Mouse (Mus musculus) heart, postnatal 25 days (tissue): ENCODE measurements around the gene Catsper4. TPM values are rescaled to one million over a fixed set of nuclear protein-coding genes. Genes with fewer than 3 reads are reported as not detected.

Experiments
- DNase-seq: peaks from one replicate; pipeline ENCODE4 v3.0.0; 2022; ENCODE audit warnings: low spot score
- intact Hi-C: fragments of 180-260 bp; cut with DNase I; formaldehyde crosslinking; loops from one replicate; pipeline ENCODE4 v1.15.1; 2025
- total RNA-seq, 2 experiments: library from RNA; stranded (reverse); gene quantifications; 2 replicates each; pipeline ENCODE4 v1.2.3; 2021

Catsper4 gene
- total RNA-seq, 2 experiments from 2014 or later, result not detected

DNA sequence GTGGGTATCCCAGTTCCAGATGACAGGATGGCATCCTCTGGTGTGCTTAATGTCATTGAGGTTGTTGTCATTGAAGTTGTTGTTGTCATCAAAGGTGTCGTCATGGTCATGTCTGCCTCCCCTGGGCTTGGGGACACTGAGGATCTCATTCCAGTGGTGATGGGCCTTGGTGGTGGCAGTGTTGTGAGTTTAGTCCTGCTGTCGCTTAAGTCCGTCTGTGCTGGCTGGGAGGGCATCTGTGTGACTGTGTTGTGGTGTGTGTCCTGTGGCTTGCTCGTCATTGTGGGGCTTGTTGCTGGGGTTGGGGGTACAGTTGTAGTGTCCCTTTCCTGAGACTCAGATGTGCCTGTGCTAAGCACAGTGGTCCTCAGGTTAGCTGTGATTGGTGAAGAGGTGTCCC, 24.3 kb downstream of the Catsper4 start, which contains the start of gene Gm7534:
TSS of gene Gm7534 (minus strand) at position 101 of the 400 bp plus-strand sequence.
- intact Hi-C loops, result no loop called here
- no peak for DNase-seq

DNA sequence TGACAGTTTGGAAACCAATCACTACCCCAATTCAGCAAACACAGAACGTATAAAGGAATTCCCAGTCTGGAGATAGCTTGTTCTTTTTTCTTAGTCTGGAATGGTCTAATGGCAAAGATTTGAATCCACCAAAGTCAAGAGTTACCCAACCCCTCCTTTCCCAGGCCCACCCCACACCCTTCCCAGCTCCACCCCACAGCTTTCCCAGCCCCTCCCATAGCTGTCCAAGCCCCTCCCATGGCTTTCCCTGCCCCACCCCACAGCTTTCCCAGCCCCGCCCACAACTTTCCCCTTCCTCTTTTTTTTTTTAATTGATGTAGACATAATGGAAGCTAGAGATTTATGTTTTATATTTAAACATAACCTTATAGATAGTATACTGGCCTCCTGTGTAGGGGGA, 27.8 kb downstream of the Catsper4 start:
- intact Hi-C loops, result no loop called here
- no peak for DNase-seq

DNA sequence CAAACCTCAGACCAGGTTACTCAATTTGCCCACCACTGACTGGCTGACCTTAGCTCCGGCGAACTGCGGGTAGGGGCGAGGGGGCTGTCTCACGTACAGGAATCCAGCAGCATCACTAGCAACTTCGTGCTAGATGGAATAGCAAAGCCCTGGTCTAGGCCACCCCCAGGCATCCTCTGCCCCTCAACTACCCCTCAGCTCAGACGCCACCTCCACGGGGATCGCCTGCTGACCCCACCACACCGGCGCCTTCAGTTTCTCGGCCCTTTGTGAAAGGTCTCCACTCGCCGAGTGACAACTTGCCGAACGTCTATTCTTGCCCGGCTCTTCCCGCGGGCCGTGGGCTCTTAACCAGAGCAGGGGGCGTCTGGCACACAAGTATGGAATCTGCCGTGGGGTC, 40.9 kb downstream of the Catsper4 start:
- intact Hi-C loops, result loop anchor here (2.0 to 5.0 kb wide), 4 partner anchors 63 to 206 kb away; partner anchors contain the start of gene Pdik1l
- DNase-seq, result no peak

DNA sequence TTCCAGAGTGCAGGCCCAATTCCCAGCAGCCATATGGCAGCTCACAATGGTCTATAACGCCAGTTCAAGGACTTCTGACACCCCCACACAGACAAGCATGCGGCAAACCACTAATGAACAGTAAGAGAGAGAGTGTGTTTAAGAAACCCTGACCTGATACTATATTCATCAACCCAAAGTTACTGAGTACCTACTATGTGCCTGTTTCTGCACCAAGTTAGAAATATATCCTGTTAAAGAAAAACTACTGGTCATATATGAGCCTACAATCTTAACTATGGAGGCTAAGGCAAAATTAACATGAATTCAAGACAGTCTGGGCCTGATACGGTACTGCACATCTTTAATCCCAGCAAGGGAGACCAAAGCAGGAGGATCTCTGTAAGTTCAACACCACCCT, 41.6 kb downstream of the Catsper4 start:
- intact Hi-C loops, result loop anchor here (5.0 kb wide), 2 partner anchors 82 to 207 kb away; no protein-coding TSS in a partner anchor
- no peak for DNase-seq

DNA sequence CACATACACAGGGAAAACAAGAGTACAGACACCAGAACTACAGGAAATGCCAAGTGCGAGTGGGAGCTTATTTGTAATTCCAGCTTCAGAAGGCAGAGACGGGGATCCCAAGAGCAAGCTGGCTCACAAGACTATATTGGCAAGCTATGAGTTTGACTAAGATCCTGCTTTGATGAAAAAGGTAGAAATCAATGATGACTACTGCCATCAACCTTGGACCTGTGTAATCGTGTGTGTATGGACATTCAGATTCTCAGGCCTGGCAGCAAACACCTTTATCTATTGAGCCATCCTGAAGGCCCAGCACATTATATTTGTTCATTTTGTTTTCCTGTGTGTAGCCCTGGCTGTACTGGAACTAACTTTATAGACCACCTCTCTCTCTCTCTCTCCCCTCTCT, 43.5 kb downstream of the Catsper4 start:
- intact Hi-C loops, result no loop called here
- DNase-seq, result no peak

DNA sequence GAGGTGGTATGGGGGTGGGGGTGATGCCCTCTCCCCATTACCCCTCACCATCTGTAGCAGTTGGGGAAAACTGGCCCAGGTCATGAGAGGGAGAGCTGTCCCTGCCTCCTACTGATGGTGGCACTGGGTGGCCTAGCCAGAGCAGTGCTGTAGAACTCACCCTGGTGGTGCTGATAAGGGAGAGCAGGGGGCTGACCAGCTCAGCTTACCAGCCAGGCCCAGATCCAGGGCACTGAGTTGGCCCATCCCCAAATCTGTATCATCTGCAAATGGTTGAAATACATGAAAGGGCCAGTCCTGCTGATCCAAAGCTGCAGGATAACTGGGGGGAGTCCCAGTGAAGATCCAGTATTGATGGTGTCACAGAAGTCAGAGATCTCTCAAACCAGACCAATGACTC, 45.4 kb downstream of the Catsper4 start:
- DNase-seq, result no peak
- intact Hi-C loops, result no loop called here

DNA sequence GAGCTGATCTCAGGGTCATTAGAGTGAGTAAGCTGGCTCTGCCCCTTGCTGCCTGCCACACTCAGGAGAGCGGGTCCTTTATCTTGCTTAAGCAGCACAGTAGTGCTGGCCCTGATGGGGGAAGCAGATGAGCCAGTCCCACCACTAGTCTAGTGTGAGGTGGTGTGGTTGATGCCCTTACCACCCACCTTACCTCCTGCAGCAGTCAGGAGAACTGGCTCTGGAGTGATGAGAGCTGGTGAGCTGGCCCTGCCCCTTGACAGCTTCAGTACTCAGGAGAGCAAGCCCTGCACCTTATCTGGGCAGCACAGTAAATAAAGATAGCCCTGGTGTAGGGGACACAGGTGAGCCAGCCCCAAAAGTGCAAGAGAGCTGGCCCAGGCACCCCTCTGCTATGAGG, 46.1 kb downstream of the Catsper4 start:
- DNase-seq, result no peak
- intact Hi-C loops, result no loop called here

DNA sequence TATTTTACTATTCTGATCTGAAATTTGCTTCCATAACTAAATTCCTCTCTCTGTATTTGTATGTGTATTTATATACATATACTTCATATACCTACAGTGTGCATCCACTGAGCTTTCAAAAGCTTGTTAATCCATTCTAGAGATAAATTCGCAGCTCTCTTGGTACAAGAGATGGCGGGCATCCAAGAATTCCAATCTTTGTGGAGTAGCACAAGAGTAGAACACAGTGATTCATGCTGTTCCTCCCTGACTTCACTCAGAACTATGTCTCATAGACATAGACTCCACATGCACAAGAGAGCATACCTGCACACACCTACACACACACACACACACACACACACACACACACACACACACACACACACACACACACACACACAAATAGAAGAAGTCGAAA, 54.8 kb downstream of the Catsper4 start:
- intact Hi-C loops, result no loop called here
- DNase-seq, result no peak

DNA sequence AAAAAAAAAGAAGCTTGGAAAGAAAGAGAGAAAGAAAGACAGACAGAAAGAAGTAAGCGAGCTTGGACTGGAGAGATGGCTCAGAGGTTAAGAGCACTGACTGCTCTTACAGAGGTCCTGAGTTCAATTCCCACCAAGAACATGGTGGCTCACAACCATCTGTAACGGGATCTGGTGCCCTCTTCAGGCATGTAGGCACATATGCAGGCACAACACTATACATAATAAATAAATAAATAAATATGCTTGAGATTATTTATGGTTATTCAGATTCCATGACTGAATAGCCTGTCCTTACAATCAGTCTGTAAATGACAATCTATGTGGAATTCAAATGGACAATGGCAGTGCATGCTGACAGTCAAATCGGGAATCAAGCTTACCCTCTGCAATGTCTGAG, 60.3 kb downstream of the Catsper4 start:
- intact Hi-C loops, result no loop called here
- no peak for DNase-seq

DNA sequence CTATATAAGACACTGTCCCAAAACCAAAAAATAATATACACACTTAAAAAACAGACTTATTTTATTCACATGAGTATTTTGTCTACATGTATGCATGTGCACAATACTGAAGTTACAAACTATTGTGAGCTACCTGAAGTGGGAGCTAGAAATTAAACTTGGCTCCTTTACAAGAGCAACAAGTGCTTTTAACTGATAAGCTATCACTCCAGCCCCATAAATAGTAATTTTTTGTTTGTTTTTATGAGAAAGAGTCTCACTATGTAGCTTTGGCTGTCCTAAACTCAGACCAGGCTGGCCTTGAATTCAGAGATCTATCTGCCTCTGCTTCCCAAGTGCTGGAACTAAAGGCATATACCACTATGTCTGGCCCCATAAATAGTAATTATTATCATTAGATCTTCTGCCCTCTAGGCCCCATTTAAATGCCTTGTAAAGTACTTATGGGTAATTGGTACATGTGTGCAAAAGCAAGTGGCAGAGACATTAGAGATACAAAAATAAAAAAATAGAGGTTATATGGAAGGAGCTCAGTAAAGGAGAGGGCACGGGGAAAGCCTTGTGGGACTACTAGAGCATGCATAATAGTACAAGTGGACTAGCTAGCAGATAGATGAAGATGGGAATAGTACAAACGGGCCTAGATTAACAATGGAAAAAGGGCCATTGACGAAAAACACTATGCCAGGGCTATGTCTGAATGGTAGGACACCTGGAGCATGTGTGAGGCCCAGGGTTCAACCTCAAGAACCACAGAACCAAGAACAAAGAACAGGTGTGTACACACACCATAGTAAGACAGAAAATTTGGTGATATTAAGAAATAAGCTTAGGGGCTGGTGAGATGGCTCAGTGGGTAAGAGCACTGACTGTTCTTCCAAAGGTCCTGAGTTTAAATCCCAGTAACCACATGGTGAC, 61.4 kb downstream of the Catsper4 start:
- no peak for DNase-seq
- intact Hi-C loops, result no loop called here

DNA sequence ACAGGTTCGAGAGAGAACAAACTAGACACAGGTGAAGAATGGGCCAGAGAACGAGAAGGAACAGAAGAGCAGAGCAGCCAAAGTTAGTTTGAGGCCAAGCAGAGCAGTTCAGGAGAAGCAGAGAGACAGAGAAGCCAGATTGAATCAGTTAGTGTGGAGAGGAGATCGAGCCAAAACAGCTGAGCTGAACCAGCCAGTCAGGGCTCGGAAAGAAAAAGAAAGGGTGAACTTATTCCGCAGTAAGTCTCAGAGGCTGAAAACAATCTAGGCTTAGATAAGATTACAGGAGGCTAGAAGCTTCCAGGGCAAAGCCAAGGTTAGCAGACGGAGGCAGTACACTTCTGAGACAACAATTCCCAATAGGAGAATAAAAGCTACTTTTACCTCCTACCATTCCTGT, 62.2 kb downstream of the Catsper4 start:
- no peak for DNase-seq
- intact Hi-C loops, result no loop called here

DNA sequence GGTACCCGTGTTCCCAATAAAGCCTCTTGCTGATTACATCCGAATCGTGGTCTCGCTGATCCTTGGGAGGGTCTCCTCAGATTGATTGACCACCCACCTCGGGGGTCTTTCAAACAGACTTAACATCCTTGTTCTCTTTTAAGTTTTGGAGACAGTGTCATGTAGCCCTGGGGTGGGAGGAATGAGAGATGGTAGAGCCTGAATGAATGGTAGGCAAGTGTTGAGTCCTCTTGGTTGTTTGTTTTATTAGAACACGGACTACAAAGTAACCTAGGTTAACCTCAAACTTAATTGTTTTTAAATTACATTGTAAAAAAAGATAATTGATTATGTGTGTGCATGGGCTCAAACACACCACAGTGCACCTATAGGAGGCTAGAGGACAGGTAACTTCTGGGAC, 62.6 kb downstream of the Catsper4 start:
- intact Hi-C loops, result no loop called here
- no peak for DNase-seq

Other genes starting within 250 kb of the Catsper4 start
- 10 to 100 TPM; 26.4 to 30.1 TPM for gene Dhdds, start 226.5 kb downstream of the Catsper4 start, total RNA-seq
- not detected for gene Lin28a, start 208.5 kb downstream of the Catsper4 start, total RNA-seq
- not detected for gene Zfp683, start 173.5 kb downstream of the Catsper4 start, total RNA-seq
- gene Crybg2, start 166.6 kb downstream of the Catsper4 start, total RNA-seq, result not detected
- 1 to 10 TPM; 3.6 to 4.5 TPM for gene Cd52, start 132.3 kb downstream of the Catsper4 start, total RNA-seq
- 1 to 10 TPM; 1.1 to 1.5 TPM for gene Ubxn11, start 124.8 kb downstream of the Catsper4 start, total RNA-seq
- gene Sh3bgrl3, start 98.6 kb downstream of the Catsper4 start, total RNA-seq, result 10 to 100 TPM; 38.8 to 41.8 TPM
- gene Cep85, start 40.3 kb downstream of the Catsper4 start, total RNA-seq, result 10 to 100 TPM; 45.4 to 46.9 TPM
- not detected for gene Gm7534, start 24.4 kb downstream of the Catsper4 start, total RNA-seq
- gene Cnksr1, start 11.0 kb upstream of the Catsper4 start, total RNA-seq, result 1 to 10 TPM; 2.9 to 3.0 TPM
- gene E130218I03Rik, start 16.3 kb upstream of the Catsper4 start, total RNA-seq, result not detected
- gene Zfp593, start 18.2 kb upstream of the Catsper4 start, total RNA-seq, result 1 to 10 TPM; 3.1 to 3.2 TPM
- not detected for gene Gm30191, start 19.6 kb upstream of the Catsper4 start, total RNA-seq
- gene Grrp1, start 26.7 kb upstream of the Catsper4 start, total RNA-seq, result 1 to 10 TPM; 6.0 to 7.6 TPM
- gene Pdik1l, start 60.5 kb upstream of the Catsper4 start, total RNA-seq, result 1 to 10 TPM; 5.8 to 8.4 TPM
- 100 to 1,000 TPM; 215 to 229 TPM for gene Trim63, start 87.7 kb upstream of the Catsper4 start, total RNA-seq
- gene Slc30a2, start 115.8 kb upstream of the Catsper4 start, total RNA-seq, result under 1 TPM; 0.31 to 0.36 TPM
- 10 to 100 TPM; 18.0 to 19.4 TPM for gene Extl1, start 156.5 kb upstream of the Catsper4 start, total RNA-seq
- gene Pafah2, start 168.9 kb upstream of the Catsper4 start, total RNA-seq, result 1 to 10 TPM; 7.6 to 9.2 TPM
- gene Stmn1, start 240.9 kb upstream of the Catsper4 start, total RNA-seq, result 10 to 100 TPM; 24.5 to 26.4 TPM